Mouse (Mus musculus): ENCODE data around the gene Slc23a4. TPM values are rescaled to one million over a fixed set of nuclear protein-coding genes. Genes with fewer than 3 reads are reported as not detected.

Gene Slc23a4
- polyA plus RNA-seq, 1 experiment = 0.84 TPM

Other genes with a start within 250 kb of the Slc23a4 start
- 19.0 and 19.2 TPM in 2 replicates for gene Agbl3, start 208.0 kb downstream of the Slc23a4 start, polyA plus RNA-seq (2012; rRNA removed)
- 1.9 and 2.1 TPM in 2 replicates for gene Tmem140, start 125.3 kb downstream of the Slc23a4 start, polyA plus RNA-seq (2012; rRNA removed)
- 5.8 and 6.5 TPM in 2 replicates for gene Cyren, start 110.3 kb downstream of the Slc23a4 start, polyA plus RNA-seq (2012; rRNA removed)
- 22.8 and 26.7 TPM in 2 replicates for gene Wdr91, start 77.5 kb downstream of the Slc23a4 start, polyA plus RNA-seq (2012; rRNA removed)
- not detected in 2 replicates for gene Stra8, start 68.2 kb downstream of the Slc23a4 start, polyA plus RNA-seq (2012; rRNA removed)
- gene Cnot4, start 145.3 kb upstream of the Slc23a4 start, polyA plus RNA-seq (2012; rRNA removed) = 23.8 and 24.0 TPM in 2 replicates
- 24.3 and 25.9 TPM in 2 replicates for gene Nup205, start 189.0 kb upstream of the Slc23a4 start, polyA plus RNA-seq (2012; rRNA removed)